Mouse (Mus musculus): Measurements from ENCODE around the gene Usp32.

- TF ChIP-seq CTCF (IDR thresholded peaks at IDR 0.05; ENCODE audit: low read depth, low read length) (no peak), POLR2A (IDR thresholded peaks at IDR 0.05; ENCODE audit: insufficient read depth, low read length) (no peak)
Measured at GRCm38 (mm10) chr11:84979351-84979750, 160.6 kb downstream of the Usp32 start.

All from ES-Bruce4 (cell line).